Mouse (Mus musculus): ENCODE data around the gene Atl2.

DNA sequence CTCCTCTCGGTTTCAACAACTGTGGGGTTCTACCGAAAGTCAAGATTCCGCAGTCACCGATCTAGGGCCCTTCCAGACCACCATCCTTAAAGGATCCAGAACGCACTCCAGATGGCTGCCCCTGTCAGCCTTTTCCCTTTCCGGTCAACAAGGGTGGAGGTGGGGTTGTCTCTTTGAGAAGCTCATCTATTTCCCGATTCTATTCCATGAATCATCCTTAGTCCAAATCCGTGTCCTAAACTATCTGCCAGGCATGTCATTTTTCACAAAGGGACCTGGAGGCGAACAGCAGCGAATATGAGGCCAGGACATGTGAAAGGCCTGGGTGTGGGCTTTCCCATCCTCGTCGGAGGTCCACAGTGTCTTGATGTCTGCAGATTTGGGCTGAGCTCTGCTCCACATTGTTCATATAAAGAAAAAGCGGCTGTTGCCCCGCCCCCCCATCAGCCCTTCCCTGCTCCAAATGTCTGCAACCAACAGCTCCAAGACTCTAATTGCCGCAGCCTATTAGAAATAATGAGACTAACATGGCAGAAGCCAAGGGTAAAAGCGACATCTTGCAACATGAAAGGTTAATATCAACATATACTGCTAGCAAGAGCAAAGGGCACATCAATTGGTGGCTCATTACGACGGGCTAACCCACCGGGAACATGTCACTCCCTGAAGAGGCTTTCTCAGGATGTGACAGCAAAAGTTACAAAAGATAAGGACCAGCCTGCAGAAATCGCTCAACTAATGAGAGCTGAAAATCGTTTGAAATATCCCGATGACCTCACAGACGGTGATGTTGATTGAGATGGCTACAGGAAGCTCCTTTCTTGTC is 86.2 kb downstream of the Atl2 start:
- no peak for TF ChIP-seq GATA1 (IDR thresholded peaks at IDR 0.05; ENCODE audit: borderline replicate concordance, low read length)
- no peak for TF ChIP-seq FLI1 (IDR thresholded peaks at IDR 0.05; ENCODE audit: low read length)
